Mouse (Mus musculus) colon, adult 2 months (tissue): ENCODE measurements around the gene 4930558C23Rik. TPM values are rescaled to one million over a fixed set of nuclear protein-coding genes. Genes with fewer than 3 reads are reported as not detected.

Source experiments
- polyA plus RNA-seq: library from polyadenylated mRNA; depleted of rRNA; stranded (reverse); fragments of >200 nt; gene quantifications from 2 replicates; pipeline ENCODE4 v1.2.3, GENCODE M21; 2012; rRNA removed

Gene 4930558C23Rik
- not detected in 2 replicates for polyA plus RNA-seq

GRCm38 (mm10) chr3:95402741-95403140 lies at the start of gene 4930558C23Rik:
TSS of gene 4930558C23Rik (minus strand) at chr3:95402841.

GRCm38 (mm10) chr3:95434136-95434982 lies 31.7 kb upstream of the 4930558C23Rik start, which contains the start of gene Arnt:
TSS of gene Arnt (plus strand) at chr3:95434388.

GRCm38 (mm10) chr3:95356701-95357449 lies 45.8 kb downstream of the 4930558C23Rik start, which contains the start of gene Setdb1:
TSS of gene Setdb1 (minus strand) at chr3:95357202.

Other genes starting within 250 kb of the 4930558C23Rik start
- 5.5 and 7.0 TPM in 2 replicates for gene Sema6c, start 242.4 kb downstream of the 4930558C23Rik start, polyA plus RNA-seq
- gene Gabpb2, start 184.9 kb downstream of the 4930558C23Rik start, polyA plus RNA-seq, result 7.3 and 7.6 TPM in 2 replicates
- gene Cdc42se1, start 174.1 kb downstream of the 4930558C23Rik start, polyA plus RNA-seq, result 45.1 and 48.4 TPM in 2 replicates
- 15.7 and 16.9 TPM in 2 replicates for gene Mllt11, start 170.7 kb downstream of the 4930558C23Rik start, polyA plus RNA-seq
- 0.51 and 0.64 TPM in 2 replicates for gene Gm128, start 161.2 kb downstream of the 4930558C23Rik start, polyA plus RNA-seq
- gene Bnipl, start 151.6 kb downstream of the 4930558C23Rik start, polyA plus RNA-seq, result 5.2 and 5.5 TPM in 2 replicates
- 141 and 163 TPM in 2 replicates for gene Mindy1, start 121.5 kb downstream of the 4930558C23Rik start, polyA plus RNA-seq
- 10.7 and 12.5 TPM in 2 replicates for gene Prune1, start 120.8 kb downstream of the 4930558C23Rik start, polyA plus RNA-seq
- 1.3 and 1.5 TPM in 2 replicates for gene Anxa9, start 95.7 kb downstream of the 4930558C23Rik start, polyA plus RNA-seq
- gene Cers2, start 88.0 kb downstream of the 4930558C23Rik start, polyA plus RNA-seq, result 47.5 and 48.1 TPM in 2 replicates
- gene Setdb1, start 45.6 kb downstream of the 4930558C23Rik start, polyA plus RNA-seq, result 8.3 and 8.7 TPM in 2 replicates
- 26.7 and 27.6 TPM in 2 replicates for gene Arnt, start 31.5 kb upstream of the 4930558C23Rik start, polyA plus RNA-seq
- 2.6 and 3.4 TPM in 2 replicates for gene Ctsk, start 96.4 kb upstream of the 4930558C23Rik start, polyA plus RNA-seq
- 59.5 and 69.0 TPM in 2 replicates for gene Ctss, start 123.9 kb upstream of the 4930558C23Rik start, polyA plus RNA-seq
- gene Hormad1, start 156.8 kb upstream of the 4930558C23Rik start, polyA plus RNA-seq, result not detected in 2 replicates
- gene Golph3l, start 186.1 kb upstream of the 4930558C23Rik start, polyA plus RNA-seq, result 23.7 and 40.0 TPM in 2 replicates
- 9.9 and 10.9 TPM in 2 replicates for gene Ensa, start 222.2 kb upstream of the 4930558C23Rik start, polyA plus RNA-seq